Mouse (Mus musculus) embryonic facial prominence, embryonic 14.5 days (tissue): ENCODE data around the gene Adamts12. TPM values are rescaled to one million over a fixed set of nuclear protein-coding genes. Genes with fewer than 3 reads are reported as not detected.

Experiments
- ATAC-seq: fragments of 200-750 bp; cut with Nextera tagmentation; 2 replicates; pipeline ENCODE4 v1.8.0; 2017; ENCODE audit warnings: low read depth, moderate number of reproducible peaks, moderate TSS enrichment
- DNase-seq: peaks from one replicate; pipeline ENCODE4 v3.0.0-alpha.2; 2015; ENCODE audit warnings: low spot score
- H3K27ac ChIP-seq: fragments of 300-500 bp; sonication (generic); replicated peaks from 2 replicates; pipeline ENCODE4 v1.5.1; 2014; ENCODE audit warnings: low read depth, mild to moderate bottlenecking, low read length, moderate library complexity
- H3K27me3 ChIP-seq: fragments of 300-500 bp; sonication (generic); replicated peaks from 2 replicates; pipeline ENCODE4 v1.6.1; 2014; ENCODE audit warnings: low read length; ENCODE audit not compliant: control insufficient read depth, insufficient read depth
- H3K36me3 ChIP-seq: fragments of 300-500 bp; sonication (generic); 2 replicates; pipeline ENCODE4 v1.6.1; 2014; ENCODE audit warnings: low read length, mixed read lengths; ENCODE audit not compliant: control insufficient read depth, insufficient read depth
- H3K4me1 ChIP-seq: fragments of 300-500 bp; sonication (generic); 2 replicates; pipeline ENCODE4 v1.6.1; 2014; ENCODE audit warnings: antibody characterized with exemption, low read length; ENCODE audit not compliant: control insufficient read depth, insufficient read depth
- H3K4me2 ChIP-seq: fragments of 300-500 bp; sonication (generic); 2 replicates; pipeline ENCODE4 v1.6.1; 2014; ENCODE audit warnings: low read depth, mild to moderate bottlenecking, low read length, moderate library complexity, mixed read lengths
- H3K4me3 ChIP-seq: fragments of 300-500 bp; sonication (generic); 2 replicates; pipeline ENCODE4 v1.5.1; 2014; ENCODE audit warnings: low read depth, mild to moderate bottlenecking, low read length
- H3K9ac ChIP-seq: fragments of 300-500 bp; sonication (generic); 2 replicates; pipeline ENCODE4 v1.6.1; 2014; ENCODE audit warnings: low read depth, mild to moderate bottlenecking, low read length, moderate library complexity, mixed read lengths
- H3K9me3 ChIP-seq: fragments of 300-500 bp; sonication (generic); 2 replicates; pipeline ENCODE4 v1.6.1; 2016; ENCODE audit warnings: low read length; ENCODE audit not compliant: control insufficient read depth
- WGBS: fragments of 180-500 bp; shearing (Covaris S2); extraction: QIAGEN DNeasy Blood & Tissue Kit; methylation state at CpG from one replicate; pipeline ENCODE4 v1.1.7; 2014; 5-methylcytosine and 5-hydroxymethylcytosine counted together
- polyA plus RNA-seq: library from polyadenylated mRNA; unstranded; fragments of >200 nt; fragmentation: Nextera tagmentation; extraction: Ambion mirVana; gene quantifications from 2 replicates; pipeline ENCODE4 v1.2.1, GENCODE M21; 2014

Adamts12 gene
- polyA plus RNA-seq, 1 experiment from 2014 or later = 12.8 TPM

DNA sequence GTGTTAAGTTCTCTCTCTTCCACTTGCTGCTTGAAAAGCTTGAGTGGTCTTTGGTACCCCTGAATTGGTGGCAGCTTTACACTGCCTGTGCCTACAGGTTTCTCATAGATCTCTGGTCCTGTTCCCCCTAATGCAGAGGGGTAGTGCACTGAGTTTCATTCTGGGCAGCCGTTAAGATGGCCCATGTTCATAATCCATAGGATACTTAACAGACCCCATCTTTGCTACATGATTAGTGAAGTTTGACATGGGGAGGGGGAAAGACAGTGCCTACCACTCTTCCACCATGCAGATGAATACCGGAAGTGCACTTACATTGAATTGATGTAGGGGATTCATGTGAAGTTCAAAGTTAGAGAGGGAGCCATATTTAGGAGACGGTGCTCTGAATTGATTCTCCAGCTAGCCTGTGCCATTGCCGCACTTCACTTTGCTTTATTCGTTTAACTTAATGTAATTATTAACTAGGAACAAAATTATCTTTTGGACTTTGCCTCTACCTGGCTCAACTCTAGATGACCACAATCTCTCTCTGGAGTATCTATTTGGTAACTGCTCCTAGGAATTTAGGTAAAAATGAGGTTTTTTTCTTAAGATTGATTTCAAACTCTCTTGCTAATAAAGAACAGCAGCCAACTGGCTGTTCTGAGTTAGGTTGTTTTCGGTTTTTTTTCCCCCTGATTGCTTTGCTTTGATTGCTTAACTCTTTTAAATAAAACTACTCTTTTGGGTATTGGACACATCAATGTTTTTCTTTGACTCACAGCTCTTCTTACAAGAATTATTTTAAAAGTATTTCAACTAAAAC is 214.9 kb downstream of the Adamts12 start:
- H3K4me1 ChIP-seq = no peaks in the 10 kb centered on the region
- no peak for ATAC-seq
- no peaks in the 10 kb centered on the region for H3K9me3 ChIP-seq
- H3K27ac ChIP-seq = no peak overlapping the region
- no peak overlapping the region for H3K9ac ChIP-seq
- 0 out of 2 replicates have a peak, but pooled peaks cover 9% of the 10 kb centered on the region for H3K36me3 ChIP-seq
- H3K4me2 ChIP-seq = no peak overlapping the region
- H3K27me3 ChIP-seq = no peaks in the 10 kb centered on the region
- no peak overlapping the region for H3K4me3 ChIP-seq
- whole genome bisulfite sequencing = 83% methylated on average over 6 of the region's 6 CpGs
- DNase-seq = no peak

DNA sequence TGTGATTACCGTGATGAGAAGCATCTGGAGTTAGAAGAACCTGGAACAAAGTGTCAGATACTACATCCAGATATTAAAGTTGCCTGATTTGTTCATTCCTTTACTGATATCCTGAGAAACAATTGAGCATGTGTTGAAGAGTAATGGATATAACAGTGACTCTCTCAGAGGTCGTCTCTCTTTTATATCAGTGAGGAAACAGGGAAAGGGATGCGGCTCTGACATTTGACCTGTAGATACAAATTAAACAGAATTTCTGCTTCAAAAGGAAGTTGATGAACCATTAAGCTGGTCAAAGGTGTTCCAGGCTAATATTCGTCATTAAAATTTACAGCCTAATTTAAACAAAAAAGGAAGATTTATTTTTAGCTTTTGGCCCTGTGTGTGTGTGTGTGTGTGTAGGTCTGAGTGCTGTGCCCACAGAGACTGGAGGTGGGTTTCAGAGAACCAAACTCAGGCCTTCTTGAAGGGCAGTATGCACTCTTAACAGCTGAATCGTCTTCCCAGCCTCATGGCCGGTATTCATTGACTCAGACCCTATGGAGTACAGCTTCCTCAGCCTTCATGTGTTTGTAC is 216.2 kb downstream of the Adamts12 start:
- 78% methylated on average over 6 of the region's 6 CpGs for WGBS

DNA sequence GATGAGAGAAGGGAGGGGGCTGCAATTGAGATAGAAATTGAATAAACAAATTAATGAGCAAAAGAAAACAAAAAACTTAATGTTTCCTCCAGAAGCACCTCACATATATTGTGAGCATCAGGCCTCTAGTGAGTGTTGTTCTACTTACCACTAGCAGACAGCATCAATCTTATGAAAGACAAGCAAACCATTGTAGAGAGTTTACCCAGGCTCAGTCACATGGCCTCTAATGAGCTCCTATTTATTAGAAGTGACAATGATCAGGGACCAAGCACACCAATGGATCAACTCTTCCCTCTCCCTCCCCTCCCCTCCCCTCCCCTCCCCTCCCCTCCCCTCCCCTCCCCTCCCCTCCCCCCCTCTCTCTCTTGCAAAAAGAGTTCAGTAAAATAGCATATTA is 218.6 kb downstream of the Adamts12 start:
- no peak overlapping the region for H3K4me2 ChIP-seq
- no peak overlapping the region for H3K9ac ChIP-seq
- H3K4me3 ChIP-seq = no peak overlapping the region
- ATAC-seq = no peak
- no peak for DNase-seq
- H3K27ac ChIP-seq = no peak overlapping the region
- no peaks in the 10 kb centered on the region for H3K4me1 ChIP-seq
- H3K36me3 ChIP-seq = 0 out of 2 replicates have a peak, but pooled peaks cover 2% of the 10 kb centered on the region
- no peaks in the 10 kb centered on the region for H3K9me3 ChIP-seq
- no peaks in the 10 kb centered on the region for H3K27me3 ChIP-seq

More for the DNA sequence above, 216.2 kb downstream of the Adamts12 start:
- H3K27me3 ChIP-seq = no peaks in the 10 kb centered on the region
- H3K9ac ChIP-seq = no peak overlapping the region
- no peak overlapping the region for H3K4me3 ChIP-seq
- H3K36me3 ChIP-seq = 0 out of 2 replicates have a peak, but pooled peaks cover 9% of the 10 kb centered on the region
- ATAC-seq = no peak
- H3K4me1 ChIP-seq = no peaks in the 10 kb centered on the region
- H3K27ac ChIP-seq = no peak overlapping the region
- no peak for DNase-seq
- no peak overlapping the region for H3K4me2 ChIP-seq
- no peaks in the 10 kb centered on the region for H3K9me3 ChIP-seq

GRCm38 (mm10) chr15:11287780-11288179 is 223.2 kb downstream of the Adamts12 start:
- WGBS = 86% methylated on average over 3 of the region's 3 CpGs
- no peak overlapping the region for H3K27ac ChIP-seq
- no peak overlapping the region for H3K4me3 ChIP-seq
- H3K4me1 ChIP-seq = no peaks in the 10 kb centered on the region
- DNase-seq = no peak
- H3K4me2 ChIP-seq = no peak overlapping the region
- no peaks in the 10 kb centered on the region for H3K27me3 ChIP-seq
- no peaks in the 10 kb centered on the region for H3K9me3 ChIP-seq
- H3K36me3 ChIP-seq = no peaks in the 10 kb centered on the region; the same call in 1 of the 2 replicates
- no peak for ATAC-seq
- no peak overlapping the region for H3K9ac ChIP-seq

DNA sequence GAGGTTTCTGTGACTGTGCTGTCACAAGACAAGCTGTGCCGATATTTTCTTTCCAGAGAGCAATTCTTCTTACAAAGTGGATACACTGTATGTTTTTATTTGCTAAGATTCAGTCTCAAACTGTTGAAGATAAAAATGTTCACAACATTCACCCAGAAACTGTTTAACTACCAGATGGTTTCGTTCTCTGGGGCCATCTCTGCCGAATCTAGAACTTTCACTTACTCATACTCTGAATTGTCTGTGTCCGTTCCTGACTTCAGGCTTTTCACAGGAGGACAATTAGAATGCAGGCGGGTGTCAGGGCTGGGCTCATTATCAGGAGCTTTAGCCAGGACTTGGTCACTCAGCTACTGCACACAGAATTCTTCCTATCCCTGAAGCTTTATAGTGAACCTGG is 227.7 kb downstream of the Adamts12 start:
- Histone ChIP-seq H3K27me3 (no peaks in the 10 kb centered on the region), H3K9ac (no peak overlapping the region), H3K4me2 (no peak overlapping the region), H3K9me3 (no peaks in the 10 kb centered on the region), H3K4me1 (no peaks in the 10 kb centered on the region), H3K27ac (no peak overlapping the region), H3K36me3 (peaks cover 3% of the 10 kb centered on the region; the same call in 1 of the 2 replicates), H3K4me3 (no peak overlapping the region)
- WGBS = 80% methylated on average over 5 of the region's 5 CpGs
- no peak for ATAC-seq
- DNase-seq = no peak

GRCm38 (mm10) chr15:11295016-11295415 is 230.4 kb downstream of the Adamts12 start:
- WGBS = 52% methylated on average over 6 of the region's 6 CpGs
- no peak overlapping the region for H3K4me3 ChIP-seq
- no peaks in the 10 kb centered on the region for H3K9me3 ChIP-seq
- no peak overlapping the region for H3K9ac ChIP-seq
- no peaks in the 10 kb centered on the region for H3K4me1 ChIP-seq
- DNase-seq (no peak), ATAC-seq (no peak)
- no peaks in the 10 kb centered on the region for H3K27me3 ChIP-seq
- H3K36me3 ChIP-seq = 0 out of 2 replicates have a peak, but pooled peaks cover 3% of the 10 kb centered on the region
- H3K4me2 ChIP-seq = no peak overlapping the region
- no peak overlapping the region for H3K27ac ChIP-seq

GRCm38 (mm10) chr15:11297960-11298359 is 233.4 kb downstream of the Adamts12 start:
- Histone ChIP-seq H3K27me3 (no peaks in the 10 kb centered on the region), H3K36me3 (0 out of 2 replicates have a peak, but pooled peaks cover 8% of the 10 kb centered on the region), H3K27ac (no peak overlapping the region), H3K4me3 (no peak overlapping the region), H3K9ac (no peak overlapping the region), H3K4me1 (no peaks in the 10 kb centered on the region), H3K9me3 (no peaks in the 10 kb centered on the region), H3K4me2 (no peak overlapping the region)
- 74% methylated on average over 4 of the region's 4 CpGs for WGBS
- no peak for ATAC-seq
- no peak for DNase-seq

DNA sequence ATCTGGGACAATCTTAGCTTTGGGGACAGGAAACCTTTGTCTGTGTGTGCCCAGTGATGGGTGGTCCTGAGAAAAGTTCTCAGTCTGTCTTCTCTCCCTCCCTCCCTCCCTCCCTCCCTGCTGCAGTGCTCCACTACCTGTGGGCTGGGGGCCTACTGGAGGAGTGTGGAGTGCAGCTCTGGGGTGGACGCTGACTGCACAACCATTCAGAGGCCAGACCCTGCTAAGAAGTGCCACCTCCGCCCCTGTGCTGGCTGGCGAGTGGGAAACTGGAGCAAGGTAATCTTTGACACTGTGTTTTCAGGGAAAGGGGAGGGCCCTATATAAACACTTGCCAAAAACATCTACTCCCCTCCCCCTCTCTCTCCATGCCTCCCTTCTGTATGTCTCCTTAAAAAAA is 252.5 kb downstream of the Adamts12 start:
- Histone ChIP-seq H3K36me3 (no peaks in the 10 kb centered on the region), H3K4me3 (no peak overlapping the region), H3K27ac (no peak overlapping the region), H3K9ac (no peak overlapping the region), H3K9me3 (no peaks in the 10 kb centered on the region), H3K27me3 (no peaks in the 10 kb centered on the region), H3K4me1 (no peaks in the 10 kb centered on the region), H3K4me2 (no peak overlapping the region)
- 36% methylated on average over 3 of the region's 3 CpGs for WGBS
- peak; percentile 26; the same call in 1 of the 2 replicates for ATAC-seq
- no peak for DNase-seq
